8 mouse cellular contexts compared by ENCODE assay signal in genomic region chr6:52160511-52161335, GRCm38 (mm10). TPM values are rescaled to one million over a fixed set of nuclear protein-coding genes. Genes with fewer than 3 reads are reported as not detected.
A peak's percentile ranks its signal among the peaks of the same experiment; 100 is the strongest.
DNase-seq lines count a peak whose midpoint lies in the region; ATAC-seq lines count a peak whose summit lies in the region.

No protein-coding gene starts in this region.

- H3K4me1 ChIP-seq in midbrain, embryonic 14.5 days (ENCODE audit: control insufficient read depth, insufficient read depth, low read length) = peaks cover 8% of the 10 kb centered on the region
- peaks cover 10% of the 10 kb centered on the region for H3K4me1 ChIP-seq in midbrain, embryonic 13.5 days (replicated peaks)
- H3K4me1 ChIP-seq in heart, embryonic 13.5 days = peaks cover 31% of the 10 kb centered on the region

- H3K27ac ChIP-seq in midbrain, embryonic 14.5 days (replicated peaks; ENCODE audit: low read depth, low read length) = no peak overlapping the region
- no peak overlapping the region for H3K27ac ChIP-seq in midbrain, embryonic 13.5 days
- peak overlapping the region; percentile 84 for H3K27ac ChIP-seq in heart, embryonic 13.5 days (replicated peaks)

- H3K27me3 ChIP-seq in midbrain, embryonic 14.5 days (ENCODE audit: control insufficient read depth, insufficient read depth, low read length) = peaks cover 96% of the 10 kb centered on the region
- H3K27me3 ChIP-seq in midbrain, embryonic 13.5 days = peaks cover 98% of the 10 kb centered on the region
- H3K27me3 ChIP-seq in heart, embryonic 13.5 days (replicated peaks) = peaks cover 99% of the 10 kb centered on the region

- no peak overlapping the region for H3K4me2 ChIP-seq in midbrain, embryonic 14.5 days (ENCODE audit: low read length)
- no peak overlapping the region for H3K4me2 ChIP-seq in midbrain, embryonic 13.5 days (replicated peaks)
- peak overlapping the region; percentile 98 for H3K4me2 ChIP-seq in heart, embryonic 13.5 days

- 1% methylated on average over 30 of the region's 30 CpGs for WGBS in midbrain, embryonic 14.5 days
- WGBS in midbrain, embryonic 13.5 days = 1% methylated on average over 30 of the region's 30 CpGs
- 8% methylated on average over 30 of the region's 30 CpGs for WGBS in heart, embryonic 13.5 days

- no peak overlapping the region for H3K9ac ChIP-seq in midbrain, embryonic 14.5 days (replicated peaks; ENCODE audit: low read length)
- no peak overlapping the region for H3K9ac ChIP-seq in midbrain, embryonic 13.5 days (replicated peaks)
- H3K9ac ChIP-seq in heart, embryonic 13.5 days = peak overlapping the region; percentile 83

- no peak overlapping the region for H3K4me3 ChIP-seq in midbrain, embryonic 14.5 days (replicated peaks; ENCODE audit: low read depth, low read length)
- no peak overlapping the region for H3K4me3 ChIP-seq in midbrain, embryonic 13.5 days (replicated peaks)
- H3K4me3 ChIP-seq in heart, embryonic 13.5 days = peak overlapping the region; percentile 73

- DNase-seq in midbrain, embryonic 14.5 days = peak; percentile 28
- peak; percentile 82 for DNase-seq in kidney, postnatal 14 days
- peak; percentile 78 for DNase-seq in neural tube, embryonic 10.5 days (ENCODE audit: extremely low spot score, low spot score)

- H3K9me3 ChIP-seq in midbrain, embryonic 14.5 days (ENCODE audit: control insufficient read depth, low read length) = no peaks in the 10 kb centered on the region
- H3K9me3 ChIP-seq in midbrain, embryonic 13.5 days = no peaks in the 10 kb centered on the region
- no peaks in the 10 kb centered on the region for H3K9me3 ChIP-seq in heart, embryonic 13.5 days

- ATAC-seq in midbrain, embryonic 14.5 days (ENCODE audit: low FRiP score, low TSS enrichment) = no peak
- no peak for ATAC-seq in midbrain, embryonic 13.5 days
- no peak for ATAC-seq in heart, embryonic 13.5 days (ENCODE audit: extremely low read depth, insufficient number of reproducible peaks, low FRiP score, low TSS enrichment)
- ATAC-seq in erythroid progenitor cell, adult 5-6 weeks (replicated peaks; ENCODE audit: low FRiP score, poor library complexity, severe bottlenecking) = no peak
- no peak for ATAC-seq in inflammation-experienced regulatory T-cells, adult 6 months
- no peak for ATAC-seq in cerebellum, adult (ENCODE audit: insufficient number of reproducible peaks, low FRiP score, low TSS enrichment)

- H3K36me3 ChIP-seq in midbrain, embryonic 14.5 days (ENCODE audit: control insufficient read depth, insufficient read depth, low read length) = no peaks in the 10 kb centered on the region
- H3K36me3 ChIP-seq in midbrain, embryonic 13.5 days = no peaks in the 10 kb centered on the region
- H3K36me3 ChIP-seq in heart, embryonic 13.5 days = no peaks in the 10 kb centered on the region

RNA-seq across cellular contexts. Expression of gene Hoxa1, which starts 2.6 kb away (rescaled TPM):
- polyA plus RNA-seq in midbrain, embryonic 14.5 days (2014; fragmentation: Nextera tagmentation; extraction: Ambion mirVana) = 0.26 and 0.61 TPM in 2 replicates
- polyA plus RNA-seq in midbrain, embryonic 13.5 days (2015; fragmentation: Nextera tagmentation; extraction: Ambion mirVana) = 0.07 and 0.09 TPM in 2 replicates
- 0.97 and 1.6 TPM in 2 replicates for polyA plus RNA-seq in heart, embryonic 13.5 days (2015; fragmentation: Nextera tagmentation; extraction: Ambion mirVana)
- total RNA-seq in erythroid progenitor cell, adult 5-6 weeks (2015; ENCODE audit: low replicate concordance) = not detected in 2 replicates
- total RNA-seq in erythroid progenitor cell, adult 5-6 weeks (2017; ENCODE audit: low replicate concordance) = not detected in 2 replicates
- not detected for polyA plus RNA-seq in inflammation-experienced regulatory T-cells, adult 6 months (2017; shearing (Covaris generic))

RNA-seq across cellular contexts. Expression of gene Hoxa2, which starts 3.9 kb away (rescaled TPM):
- 0.12 and 0.20 TPM in 2 replicates for polyA plus RNA-seq in midbrain, embryonic 14.5 days (2014; fragmentation: Nextera tagmentation; extraction: Ambion mirVana)
- 0.18 TPM in 1 of 2 replicates, not detected in the other for polyA plus RNA-seq in midbrain, embryonic 13.5 days (2015; fragmentation: Nextera tagmentation; extraction: Ambion mirVana)
- 1.5 and 2.5 TPM in 2 replicates for polyA plus RNA-seq in heart, embryonic 13.5 days (2015; fragmentation: Nextera tagmentation; extraction: Ambion mirVana)
- not detected in 2 replicates for total RNA-seq in erythroid progenitor cell, adult 5-6 weeks (2015; ENCODE audit: low replicate concordance)
- not detected in 2 replicates for total RNA-seq in erythroid progenitor cell, adult 5-6 weeks (2017; ENCODE audit: low replicate concordance)
- polyA plus RNA-seq in inflammation-experienced regulatory T-cells, adult 6 months (2017; shearing (Covaris generic)) = not detected

RNA-seq across cellular contexts. Expression of gene 5730596B20Rik, which starts 16.6 kb away (rescaled TPM):
- polyA plus RNA-seq in midbrain, embryonic 14.5 days (2014; fragmentation: Nextera tagmentation; extraction: Ambion mirVana) = not detected in 2 replicates
- not detected in 2 replicates for polyA plus RNA-seq in midbrain, embryonic 13.5 days (2015; fragmentation: Nextera tagmentation; extraction: Ambion mirVana)
- 0.15 and 0.33 TPM in 2 replicates for polyA plus RNA-seq in heart, embryonic 13.5 days (2015; fragmentation: Nextera tagmentation; extraction: Ambion mirVana)
- total RNA-seq in erythroid progenitor cell, adult 5-6 weeks (2015; ENCODE audit: low replicate concordance) = not detected in 2 replicates
- total RNA-seq in erythroid progenitor cell, adult 5-6 weeks (2017; ENCODE audit: low replicate concordance) = not detected in 2 replicates
- not detected for polyA plus RNA-seq in inflammation-experienced regulatory T-cells, adult 6 months (2017; shearing (Covaris generic))

RNA-seq across cellular contexts. Expression of gene Hoxa4, which starts 30.8 kb away (rescaled TPM):
- polyA plus RNA-seq in midbrain, embryonic 14.5 days (2014; fragmentation: Nextera tagmentation; extraction: Ambion mirVana) = not detected in 2 replicates
- polyA plus RNA-seq in midbrain, embryonic 13.5 days (2015; fragmentation: Nextera tagmentation; extraction: Ambion mirVana) = not detected in 2 replicates
- 0.71 and 0.74 TPM in 2 replicates for polyA plus RNA-seq in heart, embryonic 13.5 days (2015; fragmentation: Nextera tagmentation; extraction: Ambion mirVana)
- total RNA-seq in erythroid progenitor cell, adult 5-6 weeks (2015; ENCODE audit: low replicate concordance) = not detected in 2 replicates
- total RNA-seq in erythroid progenitor cell, adult 5-6 weeks (2017; ENCODE audit: low replicate concordance) = not detected in 2 replicates
- not detected for polyA plus RNA-seq in inflammation-experienced regulatory T-cells, adult 6 months (2017; shearing (Covaris generic))

RNA-seq across cellular contexts. Expression of gene Hoxa5, which starts 43.7 kb away (rescaled TPM):
- polyA plus RNA-seq in midbrain, embryonic 14.5 days (2014; fragmentation: Nextera tagmentation; extraction: Ambion mirVana) = not detected in 2 replicates
- 0.08 and 0.17 TPM in 2 replicates for polyA plus RNA-seq in midbrain, embryonic 13.5 days (2015; fragmentation: Nextera tagmentation; extraction: Ambion mirVana)
- polyA plus RNA-seq in heart, embryonic 13.5 days (2015; fragmentation: Nextera tagmentation; extraction: Ambion mirVana) = 3.6 and 5.9 TPM in 2 replicates
- total RNA-seq in erythroid progenitor cell, adult 5-6 weeks (2015; ENCODE audit: low replicate concordance) = not detected in 2 replicates
- not detected in 2 replicates for total RNA-seq in erythroid progenitor cell, adult 5-6 weeks (2017; ENCODE audit: low replicate concordance)
- polyA plus RNA-seq in inflammation-experienced regulatory T-cells, adult 6 months (2017; shearing (Covaris generic)) = not detected

Comparison
In these comparisons a context has a peak if more than half of its experiments do, and no peak if none do; other contexts are left out.
1. DNase-seq: peak in every context shown above with its lines; median percentile 82 in kidney, postnatal 14 days; 78 in neural tube, embryonic 10.5 days; 28 in midbrain, embryonic 14.5 days.